Mouse (Mus musculus) layer of hippocampus, adult 11-12 months (tissue): ENCODE data around the gene Shbg.
"Not testable (repeated sequence)": the region's sequence is repeated elsewhere in the genome, so short reads cannot be mapped to it uniquely, and the experiment has no call there.

Experiments
- DNase-seq: peaks from one replicate; pipeline ENCODE4 v3.0.0; 2022; ENCODE audit warnings: low spot score

The Shbg gene

DNA sequence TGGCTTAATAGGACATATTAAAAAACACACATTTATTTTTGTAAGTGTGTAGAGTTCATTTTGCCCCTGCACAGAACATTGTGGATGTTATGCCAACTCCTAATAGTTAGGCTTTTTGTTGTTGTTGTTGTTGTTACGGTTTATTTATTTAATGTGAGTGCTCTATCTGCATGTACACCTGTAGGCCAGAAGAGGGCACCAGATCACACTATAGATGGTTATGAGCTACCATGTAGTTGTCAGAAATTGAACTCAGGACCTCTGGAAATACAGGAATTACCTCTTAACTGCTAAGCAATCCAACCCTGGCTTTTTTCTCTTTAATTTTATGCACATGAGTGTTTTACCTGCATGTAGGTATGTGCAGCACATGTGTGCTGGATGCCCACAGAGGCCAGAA is 12.1 kb upstream of the Shbg start:
- no peak for DNase-seq

DNA sequence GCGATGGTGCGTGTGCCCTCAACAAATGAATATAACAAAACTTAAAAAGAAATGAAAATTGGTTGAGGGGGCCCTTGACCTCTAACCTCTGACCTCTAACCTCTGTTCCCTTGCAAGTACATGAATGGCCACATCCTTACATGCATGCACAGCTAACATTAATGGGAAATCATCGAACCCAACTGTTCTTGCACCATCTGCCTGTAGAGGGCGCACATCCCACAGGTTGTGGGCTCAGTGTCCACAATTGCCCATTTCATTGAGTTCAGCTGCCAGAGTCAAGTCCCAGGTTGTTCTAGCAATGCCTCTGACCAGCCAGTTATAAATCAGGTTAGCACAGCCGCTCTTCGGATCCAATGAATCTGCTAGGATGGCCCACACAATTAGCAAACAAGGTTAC is 10.6 kb upstream of the Shbg start:
- DNase-seq, result peak; percentile 82

DNA sequence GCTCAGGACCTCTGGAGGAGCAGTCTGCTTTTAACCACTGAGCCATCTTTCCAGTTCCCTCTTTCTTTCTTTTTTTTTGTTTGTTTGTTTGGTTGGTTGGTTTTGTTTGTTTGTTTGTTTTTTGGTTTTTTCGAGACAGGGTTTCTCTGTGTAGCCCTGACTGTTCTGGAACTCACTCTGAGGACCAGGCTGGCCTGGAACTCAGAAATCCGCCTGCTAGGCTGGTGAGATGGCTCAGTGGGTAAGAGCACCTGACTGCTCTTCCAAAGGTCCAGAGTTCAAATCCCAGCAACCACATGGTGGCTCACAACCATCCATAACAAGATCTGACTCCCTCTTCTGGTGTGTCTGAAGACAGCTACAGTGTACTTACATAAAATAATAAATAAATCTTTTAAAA is 6.6 kb upstream of the Shbg start:
- DNase-seq, result not testable (repeated sequence)

DNA sequence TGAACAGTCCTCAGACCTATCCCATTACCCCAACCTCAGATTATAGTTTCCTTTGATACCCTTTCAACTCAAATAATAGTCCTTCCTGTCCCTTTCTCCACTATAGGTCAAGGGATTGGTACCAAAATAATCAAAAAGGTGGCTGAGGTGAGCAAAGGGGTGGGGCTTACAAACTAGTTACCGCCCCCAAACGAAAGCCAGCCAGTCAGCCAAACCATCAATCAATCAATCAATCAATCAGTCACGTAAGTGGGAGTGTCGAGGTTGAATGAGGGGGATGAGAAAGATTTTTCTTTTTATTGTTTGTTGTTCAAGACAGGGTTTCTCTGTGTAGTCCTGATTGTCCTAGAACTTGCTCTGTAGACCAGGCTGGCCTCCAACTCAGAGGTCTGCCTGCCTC is 5.3 kb upstream of the Shbg start:
- no peak for DNase-seq

DNA sequence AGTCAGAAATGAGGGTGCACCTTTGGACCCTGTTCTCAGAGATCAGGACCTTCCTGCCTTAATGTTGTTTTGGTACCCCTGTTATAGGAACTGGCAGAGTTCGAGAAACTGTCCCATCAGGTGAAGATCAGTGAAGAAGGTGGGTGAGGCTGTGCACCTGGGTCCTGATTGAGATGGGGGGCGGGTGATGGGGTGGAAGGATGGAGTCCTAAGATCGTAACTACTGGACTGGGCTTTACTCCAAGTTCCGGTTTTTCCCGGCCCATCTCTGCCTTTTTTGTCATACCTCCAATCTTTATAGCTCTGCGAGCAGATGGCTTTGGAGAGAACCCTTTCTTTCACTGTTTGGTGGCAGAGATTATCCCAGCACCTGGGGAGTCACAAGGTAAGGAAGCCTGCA is 4.7 kb upstream of the Shbg start:
- DNase-seq, result no peak

DNA sequence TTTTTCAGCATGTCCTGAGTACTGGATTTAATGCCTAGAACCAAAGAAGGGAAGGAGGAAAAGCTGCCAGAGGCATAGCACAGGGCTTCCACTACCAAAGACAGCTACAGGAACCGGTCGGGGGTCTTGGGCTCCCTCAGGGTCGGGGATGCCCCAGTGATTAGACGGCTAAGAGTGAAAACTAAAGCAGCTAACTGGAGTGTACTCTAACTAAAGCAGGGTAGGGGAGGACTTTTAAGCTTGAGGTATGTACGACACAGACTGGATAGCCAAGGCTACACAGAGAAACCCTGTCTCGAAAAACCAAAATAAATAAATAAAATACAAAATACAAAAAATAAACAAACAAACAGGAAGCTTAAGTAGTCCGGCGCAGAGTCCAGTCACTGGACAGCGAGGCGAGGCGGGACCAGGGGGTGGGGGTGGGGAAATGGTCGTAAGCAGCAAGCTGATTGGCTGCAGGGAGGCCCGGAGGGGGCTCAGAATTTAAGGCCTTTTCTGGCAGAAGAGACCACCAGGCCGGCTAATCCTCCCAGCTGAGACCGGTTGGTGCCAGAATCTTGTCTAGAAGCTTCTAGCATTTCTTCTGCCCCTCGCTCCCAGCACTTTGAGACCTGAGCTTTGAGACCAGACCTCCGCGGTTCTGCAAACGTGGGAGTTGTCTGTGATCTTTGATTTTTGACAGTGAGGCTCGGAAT is 4.0 kb upstream of the Shbg start, which contains the start of gene Sat2:
TSS of gene Sat2 (plus strand) at position 454 of the 698 bp plus-strand sequence.
- peak; percentile 55 for DNase-seq

DNA sequence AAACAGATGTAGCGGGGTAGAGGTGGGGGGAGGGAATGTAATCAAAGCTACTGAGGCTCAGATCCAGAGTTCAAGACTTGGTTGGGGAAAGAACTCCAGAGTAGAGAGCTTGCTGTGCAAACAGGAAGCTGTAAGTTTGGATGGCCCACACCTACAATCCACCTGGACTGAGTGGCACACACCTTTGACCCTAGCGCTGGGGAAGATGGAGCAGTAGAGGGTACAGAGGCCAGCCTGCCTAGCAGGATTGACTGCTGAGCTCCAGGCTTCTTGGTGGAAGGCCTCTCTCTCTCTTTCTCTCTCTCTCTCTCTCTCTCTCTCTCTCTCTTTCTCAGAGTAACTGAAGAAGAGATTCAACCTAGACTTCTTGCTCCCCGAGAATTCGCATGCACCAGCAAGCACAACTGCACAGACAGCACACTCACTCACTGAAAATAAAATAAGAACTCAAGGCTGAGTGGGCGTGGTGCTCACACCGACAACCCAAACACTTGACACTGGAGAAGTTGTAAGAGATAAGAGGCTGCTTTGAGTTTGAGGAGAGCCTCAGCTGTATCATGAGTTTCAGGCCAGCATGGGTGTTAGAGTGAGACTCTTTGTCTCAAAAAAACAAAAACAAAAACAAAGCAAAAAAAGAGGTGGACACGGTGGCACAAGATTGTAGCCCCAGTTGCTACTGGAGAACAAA is 2.8 kb upstream of the Shbg start:
- no peak for DNase-seq

DNA sequence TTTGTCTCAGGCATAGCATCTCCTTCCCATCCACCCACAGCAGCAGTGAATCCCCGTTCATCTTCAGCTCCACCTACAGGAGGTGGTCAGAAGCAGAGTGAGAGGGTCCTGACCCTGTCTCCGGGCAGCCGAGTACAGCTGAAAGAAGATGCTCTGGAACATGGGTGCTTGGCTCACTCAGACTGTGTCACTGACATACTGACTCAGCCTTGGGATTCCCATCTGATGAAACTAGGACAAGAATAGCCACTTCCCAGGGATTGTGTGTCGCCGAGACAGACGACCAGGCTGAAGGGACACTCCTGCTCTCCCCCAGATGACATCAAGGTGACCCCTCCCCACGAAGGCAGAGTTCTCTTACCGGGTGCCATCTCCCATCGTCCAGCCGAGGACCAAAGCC is 924 bp downstream of the Shbg start:
- no peak for DNase-seq

DNA sequence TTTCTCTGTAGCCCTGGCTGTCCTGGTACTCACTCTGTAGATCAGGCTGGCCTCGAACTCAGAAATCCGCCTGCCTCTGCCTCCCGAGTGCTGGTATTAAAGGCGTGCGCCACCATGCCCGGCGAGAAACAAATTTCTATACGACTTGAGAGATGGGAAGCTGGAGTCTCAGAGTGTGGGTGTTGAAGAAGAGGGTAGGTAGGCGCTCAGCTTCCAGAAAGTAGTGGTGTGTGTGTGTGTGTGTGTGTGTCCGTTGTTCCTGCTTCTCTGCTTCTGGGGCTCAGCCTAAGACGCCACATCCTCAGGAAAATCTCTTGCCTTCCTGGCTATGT is 3.5 kb downstream of the Shbg start:
- DNase-seq, result not testable (repeated sequence)

DNA sequence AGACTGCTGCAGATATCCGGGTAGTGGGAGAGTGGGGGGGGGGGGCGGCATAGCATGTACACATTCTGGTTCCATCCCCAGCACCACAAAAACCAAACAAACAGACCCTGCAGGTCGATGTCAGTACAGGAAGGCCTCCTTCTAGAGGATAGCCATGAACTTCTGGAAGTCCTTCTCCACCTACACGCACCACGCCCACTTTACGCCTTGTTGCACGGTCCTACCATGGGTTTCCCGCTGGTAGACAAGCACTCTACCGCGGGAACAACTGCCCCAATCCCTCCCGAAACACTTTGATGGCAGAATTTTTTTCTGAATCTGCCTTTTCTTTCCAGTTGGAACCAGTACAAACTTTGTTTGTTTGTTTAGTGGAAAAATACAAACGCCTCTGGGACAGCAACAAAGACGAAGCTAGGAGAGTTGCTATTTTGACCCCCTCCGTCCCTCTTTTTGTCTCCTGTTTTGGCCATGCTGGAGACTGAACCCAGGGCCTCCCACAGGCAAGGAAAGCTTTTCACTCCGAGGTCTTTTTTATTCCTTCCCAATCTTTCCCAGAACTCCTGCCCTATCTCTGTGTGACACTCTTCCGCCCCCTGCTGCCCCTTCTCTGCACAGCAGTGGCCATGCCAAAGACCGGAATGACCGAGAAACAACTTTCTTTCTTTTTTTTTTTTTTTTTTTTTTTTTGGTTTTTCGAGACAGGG is 4.0 kb downstream of the Shbg start:
- peak; percentile 89 for DNase-seq

DNA sequence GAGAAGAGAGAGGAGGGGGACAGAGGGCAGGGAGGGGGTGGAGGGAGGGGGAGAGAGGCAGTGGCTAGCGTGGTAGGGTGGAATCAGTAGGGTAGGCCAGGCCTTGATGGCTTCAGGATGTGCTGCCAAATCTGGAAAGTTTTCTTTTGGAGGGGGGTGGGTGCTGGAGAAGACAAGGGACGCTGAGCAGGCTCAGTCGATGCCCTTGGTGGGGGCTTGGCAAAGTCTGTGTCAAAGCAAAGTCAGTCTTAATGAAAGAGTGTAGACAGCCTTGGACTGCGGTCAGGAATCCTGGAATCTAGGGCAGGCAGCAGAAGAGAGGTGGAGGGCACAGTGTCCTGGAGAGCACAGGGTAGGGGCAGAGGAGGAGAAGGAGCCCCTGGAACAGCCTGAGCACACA is 6.8 kb downstream of the Shbg start:
- no peak for DNase-seq

DNA sequence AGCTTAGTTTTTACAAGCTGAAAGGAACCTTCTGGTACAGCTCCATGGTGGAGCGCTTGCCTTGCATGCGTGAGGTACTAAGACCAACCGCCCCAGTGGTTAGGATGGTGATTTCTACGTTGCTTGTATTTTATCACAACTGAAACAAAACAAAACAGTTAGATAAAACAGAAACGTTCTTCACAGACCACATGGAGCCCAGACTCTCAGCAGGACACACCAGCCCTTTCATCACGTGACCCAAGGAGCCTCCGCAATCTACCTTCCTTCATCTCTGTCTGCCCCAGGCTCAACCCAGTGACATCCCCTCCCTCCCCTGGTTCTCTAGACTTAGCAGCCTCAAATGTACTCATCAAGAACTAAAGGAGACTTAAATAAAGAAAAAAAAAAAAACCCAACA is 8.3 kb downstream of the Shbg start:
- no peak for DNase-seq

DNA sequence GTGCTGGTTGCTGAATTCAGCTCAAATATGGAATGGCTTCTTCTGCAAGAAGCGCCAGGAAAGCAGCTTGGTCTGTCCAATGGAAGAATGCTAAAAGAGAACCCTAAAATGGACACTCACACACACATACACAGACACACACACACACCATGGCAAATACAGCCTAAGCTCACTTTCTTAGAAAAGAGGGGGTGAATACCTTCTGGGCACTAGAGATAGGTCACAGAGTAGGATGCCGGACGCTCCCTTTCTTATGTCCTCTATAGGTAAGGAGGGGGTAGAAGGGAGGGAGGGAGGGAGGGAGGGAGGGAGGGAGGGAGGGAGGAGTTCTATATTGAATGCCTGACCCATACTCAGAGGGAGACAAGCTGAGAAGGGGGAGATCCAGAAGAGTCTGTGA is 9.2 kb downstream of the Shbg start:
- DNase-seq, result no peak

DNA sequence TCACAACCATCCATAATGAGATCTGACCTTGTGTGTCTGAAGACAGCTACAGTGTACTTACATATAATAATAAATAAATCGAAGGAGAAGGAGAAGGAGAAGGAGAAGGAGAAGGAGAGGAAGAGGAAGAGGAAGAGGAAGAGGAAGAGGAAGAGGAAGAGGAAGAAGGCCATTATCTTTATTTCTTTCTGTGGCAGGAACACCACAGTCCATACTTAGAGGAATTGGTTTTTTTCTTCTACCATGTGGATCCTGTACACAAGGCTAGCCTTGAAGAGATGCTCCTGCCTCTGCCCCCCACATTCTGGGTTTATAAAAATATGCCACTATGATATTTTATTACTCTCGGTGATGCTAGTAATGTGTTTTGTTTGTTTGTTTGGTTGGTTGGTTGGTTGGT is 10.9 kb downstream of the Shbg start:
- no peak for DNase-seq

DNA sequence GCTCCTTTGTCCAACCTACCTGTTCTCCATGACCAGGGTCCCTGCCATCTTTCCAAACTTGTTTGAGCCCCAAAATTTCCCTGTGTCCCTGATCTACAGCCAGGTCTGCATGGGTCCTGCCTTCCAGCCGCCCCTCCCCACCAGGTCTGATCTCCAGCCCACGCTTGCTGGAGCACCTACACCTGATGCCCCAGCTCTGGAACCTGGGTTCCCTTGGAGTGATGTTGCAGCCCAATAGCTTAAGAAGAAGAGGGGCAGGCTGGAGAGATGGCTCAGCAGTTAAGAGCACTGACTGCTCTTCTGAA is 11.3 kb downstream of the Shbg start:
- DNase-seq, result no peak

DNA sequence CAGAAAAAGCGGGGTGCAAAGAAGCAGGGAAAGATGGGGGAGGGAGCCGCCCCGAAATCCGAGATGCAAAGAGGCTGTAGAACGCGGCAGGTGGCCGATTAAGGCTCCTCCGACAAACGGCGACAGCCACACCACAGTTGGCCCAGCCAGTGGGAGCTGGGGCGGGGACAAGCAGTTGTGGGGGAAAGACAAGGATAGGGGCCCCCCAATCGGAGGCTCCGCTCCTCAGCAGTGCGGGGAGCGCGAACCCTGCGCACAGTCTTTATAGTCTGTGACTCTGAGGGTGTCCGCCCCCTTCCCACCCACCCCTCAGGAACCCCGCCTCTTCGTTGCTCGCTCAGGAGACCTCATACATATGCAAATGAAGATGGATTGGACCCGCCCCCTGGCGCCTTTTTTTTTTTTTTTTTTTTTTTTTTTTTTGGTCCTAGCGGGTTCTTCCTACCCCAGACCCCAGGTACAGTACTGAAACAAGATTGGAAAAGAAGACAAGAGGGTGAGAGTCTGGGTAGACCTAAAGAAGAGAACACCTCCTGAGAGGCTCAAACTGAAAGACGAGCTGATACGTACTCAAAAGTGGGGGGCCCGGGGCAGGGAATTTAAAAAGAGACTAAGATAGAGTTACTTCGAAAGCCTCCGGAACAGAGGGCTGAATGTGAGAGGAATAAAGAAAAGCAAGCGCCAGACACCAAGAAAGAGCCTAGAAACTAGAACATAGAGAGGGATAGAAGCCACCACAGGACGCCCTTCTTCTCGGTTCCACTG is 11.8 kb downstream of the Shbg start, which contains the start of gene Atp1b2:
TSS of gene Atp1b2 (minus strand) at position 217 of the 765 bp plus-strand sequence.
- peak; percentile 77 for DNase-seq

DNA sequence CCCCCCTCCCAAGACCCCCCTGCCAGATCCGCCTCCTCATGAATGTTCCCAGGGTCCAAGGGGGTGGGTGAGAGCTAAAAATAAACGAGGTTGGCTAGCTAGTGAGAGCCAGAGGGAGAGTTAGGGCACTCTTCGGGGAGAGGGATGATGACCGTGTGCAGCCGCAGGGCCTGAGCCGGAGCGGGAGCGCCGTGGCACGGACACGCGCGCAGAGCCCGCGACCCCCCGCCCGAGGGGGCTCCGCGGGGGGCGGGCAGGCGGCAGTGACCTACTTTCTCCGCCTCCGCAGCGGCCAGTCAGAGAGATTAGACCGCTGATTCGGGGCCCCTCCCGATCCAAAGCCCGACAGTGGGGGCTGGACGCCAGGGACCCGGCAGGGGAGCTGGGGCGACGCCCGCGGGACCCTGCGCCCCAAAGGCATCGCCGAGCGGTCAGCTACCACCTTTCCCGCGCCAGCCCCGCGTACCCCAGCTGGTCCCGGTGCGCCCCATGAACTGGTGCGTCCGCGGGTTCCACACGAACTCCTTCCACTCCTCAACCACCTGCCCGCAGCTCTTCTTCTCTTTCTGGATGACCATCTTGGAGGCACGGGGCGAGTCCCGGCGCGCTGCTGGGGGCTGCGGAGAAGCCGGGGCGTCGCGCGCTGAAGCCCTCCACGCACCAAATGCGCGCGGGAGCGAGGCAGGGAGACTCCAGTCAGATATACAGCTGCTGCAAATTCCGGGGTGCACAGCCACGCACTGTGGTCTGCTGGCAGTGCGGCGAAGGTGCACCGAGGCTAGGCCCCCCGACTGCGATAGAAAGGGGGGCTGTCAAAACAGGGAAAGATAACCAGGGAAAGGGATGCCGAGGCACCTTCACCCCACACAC is 12.7 kb downstream of the Shbg start:
- DNase-seq, result no peak

DNA sequence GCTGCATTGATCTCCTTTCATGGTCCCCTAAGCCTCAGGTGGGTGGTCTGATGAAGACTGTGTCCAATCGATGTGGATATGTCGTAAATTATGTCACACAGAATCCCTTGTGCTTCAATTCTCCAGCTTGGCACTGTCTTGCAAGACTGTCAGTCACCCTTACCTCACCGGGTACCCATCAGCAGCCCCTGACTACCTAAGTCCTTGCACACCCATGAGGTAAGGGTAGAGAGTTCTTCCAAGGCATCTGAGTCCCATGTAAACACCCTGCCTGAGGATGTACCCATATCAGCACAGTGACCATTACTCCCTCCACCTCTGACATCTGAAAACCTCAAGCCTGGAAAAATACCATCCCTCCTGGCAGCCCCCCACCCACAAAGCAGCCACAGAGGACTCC is 13.4 kb downstream of the Shbg start:
- DNase-seq, result no peak

DNA sequence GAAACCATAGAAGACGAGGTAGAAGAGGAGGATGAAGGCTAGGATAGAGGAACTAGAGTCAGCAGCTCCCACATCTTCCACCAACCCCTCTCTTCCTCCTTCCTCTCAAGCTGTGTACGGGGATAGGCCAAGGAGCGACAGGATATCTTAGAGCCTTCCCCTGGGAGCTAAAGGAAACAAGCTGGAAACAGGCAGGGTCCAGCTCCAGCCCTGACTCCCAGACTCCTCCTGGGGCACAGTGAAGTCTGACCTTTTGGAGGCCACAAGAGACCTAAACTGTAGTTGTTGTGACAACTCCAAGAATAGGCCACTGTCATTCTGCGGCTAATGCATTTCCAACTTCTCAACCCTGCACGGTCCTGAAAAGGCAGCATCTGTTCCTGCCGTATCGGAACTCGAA is 14.2 kb downstream of the Shbg start:
- no peak for DNase-seq

DNA sequence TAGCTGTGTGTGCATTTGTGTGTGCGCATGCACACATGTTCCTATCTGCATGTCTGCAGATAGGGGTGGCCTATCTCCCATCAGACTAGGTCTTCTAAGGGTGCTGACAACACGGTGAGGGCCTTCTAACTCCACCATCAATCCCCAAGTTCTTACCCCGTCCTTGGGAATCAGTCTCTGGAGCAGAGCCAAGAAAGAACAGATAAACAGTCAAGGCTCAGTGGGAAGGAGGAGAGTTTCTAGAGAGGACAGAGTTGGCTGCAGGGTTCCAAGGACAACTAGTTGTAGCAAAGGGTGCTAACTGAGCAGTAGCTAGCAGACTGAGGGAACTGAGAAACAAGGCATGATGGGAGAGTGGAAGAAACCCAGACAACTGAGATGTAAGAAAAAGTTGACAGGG is 15.9 kb downstream of the Shbg start:
- no peak for DNase-seq

DNA sequence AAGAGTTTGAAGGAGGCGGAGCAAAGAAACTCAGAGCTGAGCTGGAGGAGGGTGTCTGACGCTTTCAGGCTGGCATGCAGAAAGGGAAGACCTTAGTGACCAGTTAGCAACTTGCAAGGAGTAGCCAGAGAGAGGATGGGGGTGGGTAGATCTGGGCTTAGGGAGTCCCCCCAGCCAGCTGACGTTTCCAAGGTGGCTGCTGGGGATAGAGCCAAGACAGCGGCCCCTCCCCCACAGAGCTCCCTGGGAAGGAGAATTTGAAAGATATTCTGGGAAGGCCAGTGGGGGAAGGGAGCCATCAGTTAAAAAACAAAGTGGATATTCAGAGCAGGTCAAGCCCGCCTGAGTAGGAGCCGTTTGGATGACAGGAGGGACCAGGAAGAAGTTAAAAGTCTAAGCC is 17.6 kb downstream of the Shbg start:
- DNase-seq, result peak; percentile 75

DNA sequence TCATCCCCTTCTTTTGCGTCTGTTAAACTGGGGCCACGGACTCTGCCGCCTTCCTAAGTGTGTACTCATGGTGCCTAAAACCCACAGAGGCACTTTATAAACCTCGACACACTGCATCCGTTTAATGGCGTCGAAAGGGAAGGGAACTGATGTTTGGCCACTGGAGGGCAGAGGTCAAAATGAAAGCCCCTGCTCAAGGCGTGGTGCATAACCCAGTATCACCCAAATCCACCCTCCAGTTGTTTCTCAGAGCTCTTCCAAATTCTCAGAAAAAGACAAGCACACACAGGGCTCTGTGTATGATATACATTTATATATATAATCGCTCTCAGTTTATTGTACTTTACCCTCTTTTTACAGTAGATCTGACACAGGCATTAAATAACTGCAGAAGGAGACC is 18.3 kb downstream of the Shbg start:
- no peak for DNase-seq
